Mouse (Mus musculus) left cerebral cortex, adult 8-10 months (tissue): Measurements from ENCODE around the gene Magt1. TPM values are rescaled to one million over a fixed set of nuclear protein-coding genes. Genes with fewer than 3 reads are reported as not detected.
A peak's percentile ranks its signal among the peaks of the same experiment; 100 is the strongest.
"Not testable (repeated sequence)": the region's sequence is repeated elsewhere in the genome, so short reads cannot be mapped to it uniquely, and the experiment has no call there.

ENCODE experiments used
- DNase-seq, 2 experiments: peaks; one replicate each; pipeline ENCODE4 v3.0.0; 2022; ENCODE audit warnings: low spot score in 2 of 2
- total RNA-seq, 4 experiments: library from RNA; stranded (reverse); gene quantifications; 2 replicates each; pipeline ENCODE4 v1.2.4; 2022

The Magt1 gene
- total RNA-seq, 4 experiments from 2014 or later, result 12.7 to 20.2 (median 15.2) TPM

- no peak for DNase-seq
Measured at GRCm38 (mm10) chrX:105953999-105954398, 57.7 kb downstream of the Magt1 start.

DNA sequence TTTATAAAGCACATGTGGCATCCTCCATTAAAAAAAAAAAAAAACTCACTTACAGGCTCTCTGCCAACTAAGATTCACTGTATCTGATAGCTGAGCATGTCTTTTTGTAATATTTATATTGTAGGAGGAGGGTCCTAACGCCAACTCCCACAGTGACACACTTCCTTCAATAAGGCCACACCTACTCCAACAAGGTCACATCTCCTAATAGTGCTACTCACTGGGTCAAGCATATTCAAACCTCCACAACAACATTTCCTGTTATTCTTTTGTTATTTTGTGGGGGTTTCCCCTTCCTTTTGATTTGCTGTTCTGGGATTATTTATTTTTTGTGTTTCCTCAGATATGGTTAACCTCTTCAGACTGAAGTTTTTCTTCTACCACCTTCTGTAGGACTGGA lies 65.3 kb downstream of the Magt1 start:
- DNase-seq, result no peak

DNA sequence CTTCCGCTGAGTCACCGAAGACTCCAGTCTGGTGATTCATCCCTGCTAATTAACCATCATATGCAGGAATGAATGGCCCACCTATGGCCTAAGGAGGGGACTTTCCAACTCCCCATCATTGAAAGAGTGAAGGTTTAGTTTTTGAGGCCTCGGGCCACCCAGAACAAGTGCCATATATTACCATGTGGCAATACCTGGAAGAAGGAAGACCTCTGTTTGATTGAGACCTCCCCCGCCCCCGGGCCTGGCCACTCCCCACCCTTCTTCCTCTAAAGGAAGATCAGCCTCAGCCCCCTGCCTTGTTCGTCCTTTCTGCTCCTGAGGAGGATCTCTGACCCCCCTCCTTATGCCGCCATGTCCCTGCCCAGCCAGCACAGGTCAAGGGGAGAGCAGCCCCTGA lies 72.5 kb downstream of the Magt1 start:
- no peak for DNase-seq

GRCm38 (mm10) chrX:105937736-105938135 lies 74.0 kb downstream of the Magt1 start:
- DNase-seq, result no peak

GRCm38 (mm10) chrX:105934341-105934740 lies 77.4 kb downstream of the Magt1 start:
- no peak for DNase-seq

- no peak for DNase-seq
Measured at GRCm38 (mm10) chrX:105929478-105930038, 82.1 kb downstream of the Magt1 start.

- peak; percentile 50 to 76 for DNase-seq
Measured at GRCm38 (mm10) chrX:105928861-105929477, 82.7 kb downstream of the Magt1 start, which contains the start of gene Atrx. Atrx (minus strand) TSS chrX:105929403.

GRCm38 (mm10) chrX:105927941-105928860 lies 83.5 kb downstream of the Magt1 start:
- peak; percentile 12 to 20 for DNase-seq

DNA sequence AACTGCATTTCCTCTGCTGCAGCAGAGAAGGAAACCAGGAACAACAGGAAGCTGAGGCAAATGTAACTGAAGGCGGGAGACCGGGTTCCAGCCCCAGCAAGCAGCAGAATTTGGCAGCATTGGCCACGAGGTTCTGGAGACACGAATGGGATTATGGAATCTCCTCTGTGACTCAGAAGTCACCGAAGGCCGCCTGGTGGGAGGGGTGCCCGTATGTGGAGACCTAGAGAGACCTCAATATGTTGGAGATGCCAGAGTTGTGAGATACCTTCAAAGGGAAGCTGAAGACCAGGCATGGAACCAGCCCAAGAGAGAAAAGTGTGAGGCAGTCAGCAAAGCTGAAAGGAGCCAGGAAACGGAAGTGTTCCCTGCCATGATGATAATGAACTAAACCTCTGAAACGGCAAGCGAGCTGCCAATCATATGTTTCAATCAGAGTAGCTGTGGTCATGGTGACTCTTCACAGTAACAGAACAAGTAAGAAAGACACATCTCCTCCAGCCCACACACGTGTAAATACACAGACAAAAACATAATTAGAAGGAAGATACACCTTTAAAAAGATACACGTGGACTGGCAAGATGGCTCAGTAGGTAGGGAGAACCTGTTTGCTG lies 85.5 kb downstream of the Magt1 start:
- DNase-seq, result no peak

DNA sequence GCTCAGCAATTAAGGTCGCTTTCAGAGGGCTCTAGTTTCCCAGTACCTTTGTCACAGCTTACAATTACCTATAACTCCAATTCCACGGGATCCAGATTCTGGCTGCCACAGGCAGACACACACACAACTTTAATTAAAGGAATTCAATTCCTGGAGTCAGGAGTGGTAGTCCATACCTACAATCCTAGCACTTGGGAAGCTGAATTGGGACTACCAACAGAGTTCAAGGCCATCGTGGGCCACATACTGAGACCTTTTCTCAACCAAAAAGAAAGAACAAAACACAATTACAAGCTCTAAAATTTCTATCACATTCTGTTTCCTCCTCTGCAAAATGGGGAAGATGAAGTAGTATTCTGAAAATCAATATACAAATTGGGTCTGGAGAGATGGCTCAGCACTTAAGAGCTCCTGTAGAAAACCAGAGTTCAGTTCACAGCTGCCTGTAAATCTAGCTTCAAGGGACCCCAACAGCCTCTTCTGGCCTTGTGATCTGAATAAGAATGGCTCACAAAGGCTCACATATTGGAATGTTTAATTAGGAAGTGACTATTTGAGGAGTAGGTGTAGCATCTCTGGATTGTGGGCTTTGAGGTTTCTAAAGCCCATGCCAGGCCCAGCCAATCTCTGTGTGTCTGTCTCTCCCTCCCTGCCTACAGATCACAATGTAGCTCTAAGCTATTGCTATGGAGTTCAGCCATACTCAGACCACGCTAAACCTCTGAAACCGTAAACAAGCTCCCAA lies 87.2 kb downstream of the Magt1 start:
- DNase-seq, result no peak

GRCm38 (mm10) chrX:105923896-105924295 lies 87.8 kb downstream of the Magt1 start:
- DNase-seq, result no peak

- not testable (repeated sequence) for DNase-seq
Measured at GRCm38 (mm10) chrX:105922986-105923385, 88.7 kb downstream of the Magt1 start.

DNA sequence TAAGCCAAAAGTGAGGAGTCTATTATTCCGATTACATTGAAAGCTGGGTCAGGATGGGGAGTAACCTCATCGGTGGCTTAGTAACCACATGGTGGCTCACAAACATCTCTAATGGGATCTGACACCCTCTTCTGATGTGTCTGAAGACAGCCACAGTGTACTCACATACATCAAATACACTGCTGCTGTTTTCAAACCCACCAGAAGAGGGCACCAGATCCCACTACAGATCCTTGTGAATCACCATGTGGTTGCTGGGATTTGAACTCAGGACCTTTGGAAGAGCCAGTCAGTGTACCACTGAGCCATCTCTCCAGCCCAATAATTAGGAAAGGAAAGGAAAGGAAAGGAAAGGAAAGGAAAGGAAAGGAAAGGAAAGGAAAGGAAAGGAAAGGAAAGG lies 90.3 kb downstream of the Magt1 start:
- DNase-seq, result no peak

Other genes with a start within 250 kb of the Magt1 start
- 1 to 10 TPM in 1 of 4 experiments, under 1 TPM in 3; 0.44 to 1.2 (median 0.53) TPM for gene Fgf16, start 247.6 kb downstream of the Magt1 start, total RNA-seq
- 100 to 1,000 TPM; 157 to 164 (median 162) TPM for gene Atrx, start 82.5 kb downstream of the Magt1 start, total RNA-seq
- 100 to 1,000 TPM; 294 to 376 (median 326) TPM for gene Cox7b, start 3.8 kb upstream of the Magt1 start, total RNA-seq
- gene Atp7a, start 15.4 kb upstream of the Magt1 start, total RNA-seq, result 1 to 10 TPM; 7.1 to 8.5 (median 7.5) TPM
- gene Tlr13, start 131.3 kb upstream of the Magt1 start, total RNA-seq, result 1 to 10 TPM; 1.4 to 3.7 (median 2.6) TPM
- 100 to 1,000 TPM; 451 to 500 (median 488) TPM for gene Pgk1, start 175.2 kb upstream of the Magt1 start, total RNA-seq
- 10 to 100 TPM; 24.4 to 27.2 (median 26.2) TPM for gene Taf9b, start 209.3 kb upstream of the Magt1 start, total RNA-seq
- not detected for gene Fnd3c2, start 243.5 kb upstream of the Magt1 start, total RNA-seq